Mouse (Mus musculus) spleen, postnatal 10 days (tissue): Measurements from ENCODE around the gene Robo1.

ENCODE experiments used
- DNase-seq, 2 experiments: peaks; one replicate each; pipeline ENCODE4 v3.0.0; 2021 to 2022; ENCODE audit warnings: low spot score in 2 of 2

Robo1 gene

GRCm38 (mm10) chr16:72811908-72812307, 503.8 kb downstream of the Robo1 start:
- DNase-seq = no peak

DNA sequence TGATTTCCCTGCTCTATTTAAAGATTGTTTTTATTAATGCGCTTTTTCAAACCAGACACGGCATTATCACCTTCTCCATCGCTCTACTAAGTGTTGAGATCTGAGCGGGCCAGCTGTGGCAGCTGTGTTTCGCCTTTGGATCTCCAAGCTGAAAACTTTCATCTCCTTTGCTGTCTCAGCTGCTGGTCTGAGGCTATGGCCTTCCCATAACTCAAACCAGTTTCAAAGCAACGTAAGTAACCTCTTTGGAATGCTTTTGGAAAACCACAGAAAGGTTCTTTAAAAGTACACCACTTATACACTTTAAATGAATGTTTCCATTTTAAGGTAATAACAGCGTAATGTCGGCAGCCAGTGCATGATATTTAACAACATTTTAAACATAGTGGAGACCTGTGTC, 520.3 kb downstream of the Robo1 start:
- no peak for DNase-seq

GRCm38 (mm10) chr16:72829530-72829929, 521.4 kb downstream of the Robo1 start:
- DNase-seq = no peak

- DNase-seq = no peak
These were observed 522.4 kb downstream of the Robo1 start for GRCm38 (mm10) chr16:72830394-72831056.

- no peak for DNase-seq
These were observed 526.2 kb downstream of the Robo1 start for GRCm38 (mm10) chr16:72834266-72834665.

- DNase-seq = no peak
These were observed 530.9 kb downstream of the Robo1 start for GRCm38 (mm10) chr16:72839031-72839430.

DNA sequence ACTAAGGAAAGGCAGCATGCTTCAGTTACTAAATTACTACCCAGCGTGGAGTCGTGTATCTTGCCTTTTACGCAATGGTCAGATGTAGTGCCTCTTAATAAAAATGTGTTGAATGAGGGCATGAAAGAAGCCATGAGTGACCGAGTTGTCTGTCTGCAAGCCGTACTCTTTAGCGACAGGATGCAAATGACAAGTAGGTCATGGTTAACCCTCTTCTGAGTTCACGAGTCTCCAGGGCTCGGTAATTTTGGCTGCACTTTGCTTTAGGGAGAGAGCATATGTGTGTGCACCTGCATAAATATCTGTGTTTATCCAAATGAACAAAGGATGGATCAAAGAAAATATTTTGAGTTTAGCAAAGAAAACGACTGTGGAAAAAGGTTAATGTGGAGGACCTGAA, 533.0 kb downstream of the Robo1 start:
- DNase-seq = no peak

DNA sequence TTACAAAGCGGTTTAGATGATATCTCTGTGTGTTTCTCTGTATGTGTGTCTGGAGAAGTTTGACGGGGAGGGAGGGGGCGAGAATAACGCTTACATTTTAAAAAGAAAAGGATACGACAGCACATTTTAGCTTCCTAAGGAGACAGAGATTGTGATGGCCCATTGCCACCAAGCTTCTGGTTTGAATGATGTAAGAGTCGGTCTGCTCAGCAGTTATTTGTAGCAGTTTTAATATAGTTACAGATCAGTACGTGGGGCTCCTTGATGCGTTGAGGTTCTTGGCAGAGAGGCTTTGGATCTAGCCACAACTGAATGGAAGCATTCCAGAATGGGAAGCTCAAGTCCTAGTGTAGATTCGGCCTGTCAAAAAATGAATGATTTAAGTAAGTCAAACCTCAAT, 546.0 kb downstream of the Robo1 start:
- no peak for DNase-seq

- DNase-seq = no peak
These were observed 546.9 kb downstream of the Robo1 start for GRCm38 (mm10) chr16:72854809-72855503.

- DNase-seq = no peak
These were observed 553.7 kb downstream of the Robo1 start for GRCm38 (mm10) chr16:72861707-72862277.

GRCm38 (mm10) chr16:72866011-72866410, 557.9 kb downstream of the Robo1 start:
- no peak for DNase-seq

DNA sequence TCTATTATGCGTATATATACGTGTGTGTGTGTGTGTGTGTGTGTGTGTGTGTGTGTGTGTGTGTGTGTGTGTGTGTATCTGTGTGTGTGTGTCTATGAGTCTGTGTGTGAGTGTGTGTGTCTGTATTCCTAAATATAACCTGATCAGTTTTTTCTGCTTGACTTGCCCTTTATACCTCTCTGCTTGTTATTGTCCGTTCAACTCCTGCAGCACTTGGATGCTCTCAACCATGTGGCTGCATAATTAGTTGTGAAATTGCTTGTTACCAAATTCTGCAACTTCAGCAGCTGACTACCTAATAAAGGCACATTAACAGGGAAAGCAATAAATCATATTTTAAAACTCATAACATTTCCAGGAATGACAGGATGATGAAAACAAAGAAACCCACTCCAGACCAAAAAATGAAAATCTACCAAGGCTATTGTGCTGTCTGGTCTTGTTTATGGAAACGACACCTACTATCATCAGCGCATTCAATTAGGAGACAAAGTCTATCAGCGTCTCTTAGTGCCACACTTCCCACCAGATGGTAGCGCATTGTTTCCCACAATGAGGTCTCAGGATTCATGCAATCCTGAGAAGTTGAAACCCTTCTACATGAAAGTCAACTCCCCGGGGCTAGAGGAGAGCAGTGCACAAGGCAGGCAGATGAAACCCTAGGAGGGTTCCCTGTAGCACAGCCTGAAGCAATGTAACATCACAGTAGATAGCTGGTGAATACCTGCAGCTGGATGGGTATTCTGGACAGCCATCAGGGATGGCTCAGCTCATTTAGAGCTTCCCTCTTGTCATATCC, 567.0 kb downstream of the Robo1 start:
- no peak for DNase-seq

- DNase-seq = no peak
These were observed 580.0 kb downstream of the Robo1 start for GRCm38 (mm10) chr16:72888108-72888507.

GRCm38 (mm10) chr16:72889401-72889800, 581.3 kb downstream of the Robo1 start:
- no peak for DNase-seq

DNA sequence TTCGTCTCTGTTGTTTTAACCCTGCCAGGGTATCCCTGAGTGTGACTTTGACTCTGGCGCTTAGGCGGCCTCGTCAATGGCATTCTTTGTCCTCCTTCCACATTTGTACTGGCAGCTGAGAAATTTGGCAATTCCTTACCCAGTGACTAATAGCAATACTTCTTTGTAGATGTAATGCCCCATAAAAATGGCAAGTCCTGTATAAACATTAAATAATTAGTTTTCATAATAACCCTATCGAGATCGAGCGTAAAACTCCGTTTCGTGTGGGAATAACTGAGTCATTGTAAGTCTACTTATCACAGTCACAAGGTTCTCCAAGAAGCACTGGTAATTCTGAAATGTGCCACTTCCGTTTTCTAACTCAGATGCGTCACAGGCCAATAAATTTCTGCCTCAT, 589.0 kb downstream of the Robo1 start:
- DNase-seq = no peak

DNA sequence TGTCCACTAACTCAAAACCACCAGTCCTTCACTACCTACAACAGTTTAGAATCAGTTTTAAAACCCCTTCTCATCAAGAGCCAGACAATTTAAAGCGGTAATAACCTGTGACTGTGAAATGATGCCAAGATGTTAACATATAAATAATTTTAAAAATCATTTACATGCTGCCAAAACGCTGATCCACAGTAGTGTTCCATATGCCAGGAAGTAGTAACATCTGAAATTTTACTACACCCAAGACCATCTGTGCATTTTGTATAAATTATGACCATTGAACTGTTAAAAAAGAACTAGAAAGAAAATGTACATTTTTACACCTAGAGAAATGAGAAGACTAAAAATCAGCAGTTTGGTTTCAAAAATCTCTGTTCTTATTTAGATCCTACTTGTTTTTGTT, 600.8 kb downstream of the Robo1 start:
- no peak for DNase-seq

- DNase-seq = no peak
These were observed 605.0 kb downstream of the Robo1 start for GRCm38 (mm10) chr16:72913134-72913533.

DNA sequence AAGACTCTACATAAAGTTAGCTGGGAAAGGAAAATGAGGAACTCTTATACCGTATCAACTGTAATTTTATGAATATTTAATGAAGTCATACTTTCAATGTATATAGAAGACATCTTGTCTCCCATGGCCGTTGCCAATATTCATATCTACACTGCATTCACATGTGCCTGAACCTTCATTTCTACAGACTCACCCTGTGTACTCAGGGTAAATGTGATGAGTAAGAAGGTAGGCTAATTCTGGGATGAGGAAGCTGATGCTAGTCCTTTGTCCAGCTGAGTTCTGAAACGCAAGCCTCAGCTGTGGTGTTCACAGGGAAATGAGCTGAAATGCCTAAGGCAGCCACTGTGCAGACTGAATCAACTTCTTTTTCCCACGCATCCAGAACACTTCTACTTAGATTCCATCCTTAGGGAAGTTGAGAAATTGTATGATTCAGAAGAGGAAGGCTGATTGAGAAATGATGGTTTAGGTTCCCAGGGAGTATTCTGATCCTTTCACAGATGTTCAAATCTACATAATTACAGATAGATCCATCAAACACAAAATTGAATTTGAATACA, 606.0 kb downstream of the Robo1 start:
- DNase-seq = no peak

DNA sequence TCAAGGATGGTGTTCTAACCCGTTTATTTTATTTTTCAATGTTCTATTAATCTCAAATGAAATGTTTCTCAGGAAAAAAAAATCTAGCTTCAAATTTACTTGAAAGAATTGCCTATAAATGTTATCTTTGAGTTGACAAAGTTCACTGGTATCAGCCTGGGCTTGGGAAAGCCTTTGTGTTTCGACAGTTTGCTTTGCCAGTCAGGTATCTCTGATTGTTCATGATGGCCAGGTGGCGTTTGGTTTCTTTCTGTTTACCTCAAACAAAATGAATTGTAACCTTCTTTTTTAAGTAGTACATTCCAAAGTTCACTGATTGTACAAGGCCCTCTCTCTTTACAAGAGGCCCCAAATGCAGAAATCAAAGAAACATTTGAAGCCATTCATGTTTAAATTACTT, 611.9 kb downstream of the Robo1 start:
- DNase-seq = no peak

- peak in 1 of 2 experiments; percentile 14 for DNase-seq
These were observed 616.5 kb downstream of the Robo1 start for GRCm38 (mm10) chr16:72924423-72925224.

DNA sequence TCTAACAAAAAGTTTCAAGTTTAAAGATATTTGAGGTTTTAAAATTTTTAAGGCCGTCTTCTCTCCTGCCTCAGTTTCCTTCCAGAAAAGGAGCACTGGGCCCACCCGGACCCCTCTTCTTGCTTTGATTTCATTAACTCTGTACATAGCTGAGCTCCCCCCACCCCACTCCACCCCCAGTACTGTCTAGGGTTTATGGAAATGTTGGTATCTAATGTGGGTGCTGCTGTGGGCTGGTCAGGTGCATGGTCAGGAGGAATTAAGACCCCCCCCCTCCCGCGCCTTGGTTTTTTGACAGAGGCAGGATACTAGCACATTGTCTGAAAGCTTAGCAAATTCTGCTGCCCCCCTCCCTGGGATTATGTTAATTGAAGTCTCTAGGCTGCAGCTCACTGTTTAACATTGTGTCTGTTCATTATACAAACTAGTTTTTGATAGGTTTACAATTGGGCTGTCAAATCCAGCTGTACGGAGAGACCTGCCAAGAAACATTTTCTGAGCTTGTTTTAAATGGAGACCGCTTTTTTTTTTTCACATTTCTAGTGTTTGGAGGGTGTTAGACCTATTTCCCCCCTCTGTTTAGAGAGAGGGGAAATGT, 620.5 kb downstream of the Robo1 start:
- no peak for DNase-seq
